Mouse (Mus musculus): ENCODE measurements around the gene Lysmd3. TPM values are rescaled to one million over a fixed set of nuclear protein-coding genes. Genes with fewer than 3 reads are reported as not detected.

The Lysmd3 gene
- polyA plus RNA-seq, 1 experiment from 2014 or later = 20.0 TPM

GRCm38 (mm10) chr13:81632720-81633415 lies 24.6 kb upstream of the Lysmd3 start, which contains the start of gene Adgrv1:
Gene Adgrv1 (minus strand): TSS chr13:81633154.
- H3K36me3 ChIP-seq (ENCODE audit: insufficient read depth, low read length) = no peaks in the 10 kb centered on the region
- peak within 1 kb of the TSS; percentile 14; the same call in 1 of the 2 replicates for H3K4me3 ChIP-seq (ENCODE audit: low read depth, low read length)
- no peaks in the 10 kb centered on the region for H3K9me3 ChIP-seq (ENCODE audit: low read length)
- H3K9ac ChIP-seq (replicated peaks; ENCODE audit: low read depth) = no peak within 1 kb of the TSS
- H3K27me3 ChIP-seq (replicated peaks; ENCODE audit: insufficient read depth, low read length) = peaks cover 4% of the 10 kb centered on the region; the same call in 1 of the 2 replicates
- peak; percentile 99 for ATAC-seq
- 1% methylated on average over 42 of the region's 42 CpGs for WGBS
- peak; percentile 84 for DNase-seq (ENCODE audit: low spot score)
- no peak for TF ChIP-seq CTCF (IDR thresholded peaks at IDR 0.05)
- TF ChIP-seq EP300 (IDR thresholded peaks at IDR 0.05) = no peak
- H3K4me2 ChIP-seq (replicated peaks; ENCODE audit: low read depth, low read length) = peak within 1 kb of the TSS; percentile 38
- no peaks in the 10 kb centered on the region for H3K4me1 ChIP-seq (ENCODE audit: insufficient read depth, low read depth, low read length)
- no peak within 1 kb of the TSS for H3K27ac ChIP-seq (ENCODE audit: low read length)

GRCm38 (mm10) chr13:81639624-81640023 lies 17.8 kb upstream of the Lysmd3 start:
- Histone ChIP-seq H3K27me3 (replicated peaks; ENCODE audit: insufficient read depth, low read length) (no peaks in the 10 kb centered on the region), H3K36me3 (ENCODE audit: insufficient read depth, low read length) (no peaks in the 10 kb centered on the region), H3K4me3 (ENCODE audit: low read depth, low read length) (no peak overlapping the region), H3K4me1 (ENCODE audit: insufficient read depth, low read depth, low read length) (no peaks in the 10 kb centered on the region), H3K9me3 (ENCODE audit: low read length) (no peaks in the 10 kb centered on the region), H3K4me2 (replicated peaks; ENCODE audit: low read depth, low read length) (no peak overlapping the region), H3K9ac (replicated peaks; ENCODE audit: low read depth) (no peak overlapping the region), H3K27ac (ENCODE audit: low read length) (no peak overlapping the region)
- DNase-seq (ENCODE audit: low spot score) (no peak), ATAC-seq (no peak)
- 46% methylated on average over 4 of the region's 4 CpGs for WGBS
- TF ChIP-seq EP300 (IDR thresholded peaks at IDR 0.05) (no peak), CTCF (IDR thresholded peaks at IDR 0.05) (no peak)

DNA sequence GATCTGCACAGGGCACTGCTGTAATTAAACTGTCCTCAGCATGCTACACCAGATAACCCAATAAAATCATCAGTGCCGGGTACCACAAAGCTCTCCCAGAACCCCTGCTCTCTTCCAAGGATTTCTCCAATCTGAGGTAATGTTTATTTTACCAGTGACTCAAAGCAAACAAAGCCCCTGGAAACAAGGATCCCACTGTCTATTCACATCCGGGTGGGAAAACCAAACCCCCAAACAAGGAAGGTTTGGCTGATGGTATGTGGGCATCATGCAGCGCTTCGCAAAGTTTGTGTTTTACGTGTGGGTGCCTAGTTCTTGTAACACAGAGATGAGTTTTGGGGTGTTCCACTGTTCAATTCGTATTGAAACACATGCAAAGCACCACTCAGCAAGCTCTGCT lies 16.6 kb upstream of the Lysmd3 start:
- Histone ChIP-seq H3K36me3 (ENCODE audit: insufficient read depth, low read length) (no peaks in the 10 kb centered on the region), H3K9ac (replicated peaks; ENCODE audit: low read depth) (no peak overlapping the region), H3K9me3 (ENCODE audit: low read length) (no peaks in the 10 kb centered on the region), H3K27ac (ENCODE audit: low read length) (no peak overlapping the region), H3K4me1 (ENCODE audit: insufficient read depth, low read depth, low read length) (no peaks in the 10 kb centered on the region), H3K4me2 (replicated peaks; ENCODE audit: low read depth, low read length) (no peak overlapping the region), H3K4me3 (ENCODE audit: low read depth, low read length) (no peak overlapping the region), H3K27me3 (replicated peaks; ENCODE audit: insufficient read depth, low read length) (no peaks in the 10 kb centered on the region)
- 16% methylated on average over 6 of the region's 6 CpGs for WGBS
- DNase-seq (ENCODE audit: low spot score) = no peak
- TF ChIP-seq EP300 (IDR thresholded peaks at IDR 0.05) (no peak), CTCF (IDR thresholded peaks at IDR 0.05) (no peak)
- no peak for ATAC-seq

DNA sequence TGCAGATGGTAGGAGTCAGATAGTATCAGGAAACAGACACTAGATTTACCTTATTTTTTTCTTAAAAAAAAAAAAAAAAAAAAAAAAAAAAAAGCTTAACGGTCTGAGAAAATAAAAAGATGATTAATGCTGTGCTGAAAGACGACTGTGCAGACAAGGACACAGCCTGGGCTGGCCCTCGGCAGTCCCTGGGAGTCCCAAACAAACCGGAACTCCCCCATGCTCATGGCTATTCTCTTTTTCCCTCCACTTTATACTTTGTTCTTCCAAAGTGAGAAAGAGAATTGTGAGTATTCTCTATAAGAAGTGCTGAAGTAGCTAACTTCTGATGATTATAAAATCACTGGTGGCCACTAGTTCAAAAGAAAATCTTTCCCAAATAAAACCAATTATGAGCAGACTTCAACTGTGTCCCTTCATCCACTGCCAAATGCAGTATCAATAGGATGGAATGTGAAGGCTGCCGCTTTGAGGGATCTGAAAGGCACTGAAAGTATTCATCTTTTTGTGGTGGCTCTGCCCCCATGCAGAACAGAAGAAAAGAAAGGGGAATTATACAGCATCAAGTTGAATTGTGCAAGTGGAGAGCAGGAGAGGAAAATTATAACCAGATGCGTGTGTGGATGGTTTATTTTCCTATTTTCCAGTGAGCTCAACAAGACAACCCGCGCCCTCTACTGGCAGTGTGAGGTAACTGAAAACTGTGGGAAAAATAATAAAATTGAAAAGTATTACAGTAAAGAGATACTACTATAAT lies 16.0 kb upstream of the Lysmd3 start:
- 9% methylated on average over 8 of the region's 8 CpGs for WGBS
- DNase-seq (ENCODE audit: low spot score) = peak; percentile 61

DNA sequence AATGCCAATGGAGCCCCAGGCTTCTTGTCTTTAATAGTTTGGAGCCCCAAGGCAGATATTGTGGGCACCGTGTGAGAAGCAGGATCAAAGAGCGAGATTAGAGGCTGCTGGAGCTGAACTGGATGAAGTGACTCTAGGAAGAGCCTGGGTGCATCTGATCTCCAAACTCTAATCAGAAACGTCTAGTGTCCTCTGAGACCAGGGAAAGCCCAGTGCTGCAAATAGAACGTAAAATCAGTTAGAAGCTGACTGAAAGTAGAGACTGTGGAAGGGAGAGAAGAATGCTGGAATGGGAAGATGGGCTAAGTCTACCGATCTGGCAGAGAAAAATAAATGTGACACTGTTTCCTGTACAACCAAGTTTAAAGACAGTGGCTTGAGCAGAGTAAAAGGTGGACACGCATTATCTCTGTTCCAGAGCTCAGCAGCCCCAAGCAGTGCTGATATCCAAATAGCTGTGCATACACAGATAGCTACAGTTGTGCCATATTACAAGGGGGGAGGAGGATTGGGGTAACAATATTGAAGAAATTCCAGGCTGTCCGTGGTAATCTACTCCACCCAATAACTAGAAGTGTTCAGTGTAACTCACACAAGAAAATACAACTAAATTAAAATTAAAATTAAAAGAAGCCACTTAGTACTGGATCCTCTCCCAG lies 14.8 kb upstream of the Lysmd3 start:
- no peak for DNase-seq (ENCODE audit: low spot score)
- WGBS = 50% methylated on average over 7 of the region's 7 CpGs
- no peak for ATAC-seq
- Histone ChIP-seq H3K9ac (replicated peaks; ENCODE audit: low read depth) (no peak overlapping the region), H3K27me3 (replicated peaks; ENCODE audit: insufficient read depth, low read length) (no peaks in the 10 kb centered on the region), H3K9me3 (ENCODE audit: low read length) (no peaks in the 10 kb centered on the region), H3K4me1 (ENCODE audit: insufficient read depth, low read depth, low read length) (no peaks in the 10 kb centered on the region), H3K4me3 (ENCODE audit: low read depth, low read length) (no peak overlapping the region), H3K4me2 (replicated peaks; ENCODE audit: low read depth, low read length) (no peak overlapping the region), H3K27ac (ENCODE audit: low read length) (no peak overlapping the region), H3K36me3 (ENCODE audit: insufficient read depth, low read length) (no peaks in the 10 kb centered on the region)
- TF ChIP-seq EP300 (IDR thresholded peaks at IDR 0.05) = no peak
- no peak for TF ChIP-seq CTCF (IDR thresholded peaks at IDR 0.05)

More for the DNA sequence above, 16.0 kb upstream of the Lysmd3 start:
- no peaks in the 10 kb centered on the region for H3K9me3 ChIP-seq (ENCODE audit: low read length)
- H3K4me1 ChIP-seq (ENCODE audit: insufficient read depth, low read depth, low read length) = no peaks in the 10 kb centered on the region
- H3K27ac ChIP-seq (ENCODE audit: low read length) = no peak overlapping the region
- no peak overlapping the region for H3K9ac ChIP-seq (replicated peaks; ENCODE audit: low read depth)
- 0 out of 2 replicates have a peak overlapping the region, but pooled peaks have one; percentile 25 for H3K4me2 ChIP-seq (replicated peaks; ENCODE audit: low read depth, low read length)
- no peak for ATAC-seq
- no peaks in the 10 kb centered on the region for H3K27me3 ChIP-seq (replicated peaks; ENCODE audit: insufficient read depth, low read length)
- H3K4me3 ChIP-seq (ENCODE audit: low read depth, low read length) = no peak overlapping the region
- peak; percentile 83 for TF ChIP-seq CTCF (IDR thresholded peaks at IDR 0.05)
- TF ChIP-seq EP300 (IDR thresholded peaks at IDR 0.05) = no peak
- no peaks in the 10 kb centered on the region for H3K36me3 ChIP-seq (ENCODE audit: insufficient read depth, low read length)

DNA sequence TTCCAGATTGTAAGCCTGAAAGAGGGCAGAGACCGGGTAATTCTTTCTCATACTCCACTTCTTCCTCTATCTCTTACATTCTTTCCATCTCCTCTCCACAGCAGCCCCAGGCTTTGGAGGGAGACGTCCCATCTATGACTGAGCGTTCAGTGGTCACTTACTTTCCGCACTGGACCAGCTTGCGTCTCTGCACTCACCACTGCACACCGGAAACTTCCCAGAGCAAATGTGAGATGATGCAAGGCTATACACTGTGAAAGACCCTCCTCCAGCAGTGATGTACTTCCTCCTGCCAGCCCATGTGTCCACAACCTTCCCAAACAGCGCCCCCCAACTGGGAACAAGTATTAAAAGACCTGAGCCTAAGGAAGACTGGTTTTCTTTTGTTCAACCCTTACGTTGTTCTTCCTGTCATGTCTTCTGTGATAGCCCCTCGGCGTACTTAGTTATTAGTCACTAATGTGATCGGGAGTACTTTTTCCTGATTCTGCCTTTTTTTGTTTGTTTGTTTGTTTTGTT lies 13.4 kb upstream of the Lysmd3 start:
- H3K27me3 ChIP-seq (replicated peaks; ENCODE audit: insufficient read depth, low read length) = no peaks in the 10 kb centered on the region
- no peak overlapping the region for H3K9ac ChIP-seq (replicated peaks; ENCODE audit: low read depth)
- H3K4me1 ChIP-seq (ENCODE audit: insufficient read depth, low read depth, low read length) = no peaks in the 10 kb centered on the region
- WGBS = 83% methylated on average over 11 of the region's 11 CpGs
- H3K36me3 ChIP-seq (ENCODE audit: insufficient read depth, low read length) = no peaks in the 10 kb centered on the region
- no peak overlapping the region for H3K4me2 ChIP-seq (replicated peaks; ENCODE audit: low read depth, low read length)
- ATAC-seq = no peak
- TF ChIP-seq EP300 (IDR thresholded peaks at IDR 0.05) = no peak
- TF ChIP-seq CTCF (IDR thresholded peaks at IDR 0.05) = no peak
- H3K4me3 ChIP-seq (ENCODE audit: low read depth, low read length) = no peak overlapping the region
- DNase-seq (ENCODE audit: low spot score) = no peak
- no peaks in the 10 kb centered on the region for H3K9me3 ChIP-seq (ENCODE audit: low read length)
- H3K27ac ChIP-seq (ENCODE audit: low read length) = no peak overlapping the region
